Mouse (Mus musculus) hindbrain, embryonic 14.5 days (tissue): Measurements from ENCODE around the gene Nfic. TPM values are rescaled to one million over a fixed set of nuclear protein-coding genes. Genes with fewer than 3 reads are reported as not detected.
A peak's percentile ranks its signal among the peaks of the same experiment; 100 is the strongest.

Experiments
- ATAC-seq: fragments of 200-750 bp; cut with Nextera tagmentation; 2 replicates; pipeline ENCODE4 v1.8.0; 2017; ENCODE audit warnings: moderate number of reproducible peaks, mild to moderate bottlenecking, moderate TSS enrichment, moderate library complexity; ENCODE audit not compliant: low FRiP score
- DNase-seq: peaks from one replicate; pipeline ENCODE4 v3.0.0-alpha.2; 2015; ENCODE audit warnings: low spot score
- H3K27ac ChIP-seq: fragments of 300-500 bp; sonication (generic); 2 replicates; pipeline ENCODE4 v1.5.1; 2014; ENCODE audit warnings: mild to moderate bottlenecking, moderate library complexity
- H3K27me3 ChIP-seq: fragments of 300-500 bp; sonication (generic); 2 replicates; pipeline ENCODE4 v1.6.1; 2014; ENCODE audit warnings: mild to moderate bottlenecking, low read length, mixed read lengths; ENCODE audit not compliant: control insufficient read depth, insufficient read depth
- H3K36me3 ChIP-seq: fragments of 300-500 bp; sonication (generic); replicated peaks from 2 replicates; pipeline ENCODE4 v1.6.1; 2014; ENCODE audit not compliant: control insufficient read depth, insufficient read depth
- H3K4me1 ChIP-seq: fragments of 300-500 bp; sonication (generic); replicated peaks from 2 replicates; pipeline ENCODE4 v1.6.1; 2014; ENCODE audit warnings: antibody characterized with exemption, low read length, mixed read lengths; ENCODE audit not compliant: control insufficient read depth, insufficient read depth
- H3K4me2 ChIP-seq: fragments of 300-500 bp; sonication (generic); replicated peaks from 2 replicates; pipeline ENCODE4 v1.6.1; 2014; ENCODE audit warnings: mild to moderate bottlenecking, moderate library complexity
- H3K4me3 ChIP-seq: fragments of 300-500 bp; sonication (generic); replicated peaks from 2 replicates; pipeline ENCODE4 v1.5.1; 2014; ENCODE audit warnings: mild to moderate bottlenecking, low read length
- H3K9ac ChIP-seq: fragments of 300-500 bp; sonication (generic); 2 replicates; pipeline ENCODE4 v1.6.1; 2014
- H3K9me3 ChIP-seq: fragments of 300-500 bp; sonication (generic); 2 replicates; pipeline ENCODE4 v1.6.1; 2016; ENCODE audit warnings: low read length; ENCODE audit not compliant: control insufficient read depth
- WGBS: fragments of 180-500 bp; shearing (Covaris S2); extraction: QIAGEN DNeasy Blood & Tissue Kit; methylation state at CpG from one replicate; pipeline ENCODE4 v1.1.7; 2014; 5-methylcytosine and 5-hydroxymethylcytosine counted together
- polyA plus RNA-seq: library from polyadenylated mRNA; unstranded; fragments of >200 nt; fragmentation: Nextera tagmentation; extraction: Ambion mirVana; gene quantifications from 2 replicates; pipeline ENCODE4 v1.2.1, GENCODE M21; 2014

The Nfic gene
- polyA plus RNA-seq, 1 experiment from 2014 or later = 25.8 TPM

DNA sequence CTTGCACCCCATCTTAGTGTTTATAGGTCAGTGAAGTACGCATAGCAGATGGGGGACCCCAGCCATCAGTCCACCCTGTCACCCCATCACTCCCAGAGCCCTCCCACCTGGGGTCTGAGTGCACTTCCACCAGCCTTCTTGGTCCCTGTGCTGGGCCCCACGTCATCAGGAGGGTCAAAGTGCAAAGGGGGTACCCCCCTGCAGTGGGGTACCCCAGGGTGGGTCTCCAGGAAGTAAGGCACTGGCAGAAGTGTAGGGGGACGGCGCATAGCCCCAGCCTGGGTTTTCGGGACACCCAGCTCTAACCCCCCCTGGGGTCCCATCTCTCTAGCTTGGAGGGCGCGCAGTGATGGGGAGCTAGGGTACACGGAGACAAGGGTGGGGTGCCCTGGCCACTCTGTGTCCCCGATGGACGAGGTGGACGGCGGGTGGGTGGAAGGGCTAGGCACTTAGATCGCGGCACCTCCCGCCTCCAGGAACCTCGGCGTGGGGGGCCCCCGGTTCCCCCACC, 55.6 kb downstream of the Nfic start:
- DNase-seq (no peak), ATAC-seq (no peak)
- Histone ChIP-seq H3K4me2 (peak overlapping the region; percentile 27), H3K9ac (no peak overlapping the region), H3K4me3 (no peak overlapping the region), H3K27me3 (no peaks in the 10 kb centered on the region), H3K4me1 (peaks cover 29% of the 10 kb centered on the region), H3K36me3 (peaks cover 57% of the 10 kb centered on the region), H3K9me3 (no peaks in the 10 kb centered on the region), H3K27ac (no peak overlapping the region)
- WGBS = 70% methylated on average over 18 of the region's 18 CpGs

DNA sequence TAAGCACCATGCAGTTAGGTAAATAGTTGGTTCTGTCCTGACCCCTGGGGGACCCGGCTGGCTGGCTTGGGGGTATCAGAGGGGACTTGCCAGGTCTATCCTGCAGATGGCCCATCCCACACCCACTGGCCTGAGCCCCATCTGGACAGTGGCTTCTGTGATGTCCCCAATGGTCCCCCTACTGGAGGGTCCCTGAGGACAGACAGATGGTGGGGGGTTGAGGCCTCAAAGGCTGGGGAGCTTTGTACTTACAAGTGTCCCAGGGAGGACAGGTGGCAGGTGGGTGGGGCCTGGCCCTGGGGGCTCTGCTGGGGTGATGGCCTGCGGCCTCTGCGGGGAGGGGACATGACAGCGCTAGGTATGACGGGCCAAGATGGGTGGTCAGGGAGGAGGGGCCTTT, 56.1 kb downstream of the Nfic start:
- 64% methylated on average over 5 of the region's 5 CpGs for WGBS
- Histone ChIP-seq H3K27ac (no peak overlapping the region), H3K27me3 (no peaks in the 10 kb centered on the region), H3K4me3 (no peak overlapping the region), H3K36me3 (peaks cover 51% of the 10 kb centered on the region), H3K4me1 (peaks cover 29% of the 10 kb centered on the region), H3K9ac (no peak overlapping the region), H3K9me3 (no peaks in the 10 kb centered on the region), H3K4me2 (0 out of 2 replicates have a peak overlapping the region, but pooled peaks have one; percentile 27)
- DNase-seq = no peak
- no peak for ATAC-seq

DNA sequence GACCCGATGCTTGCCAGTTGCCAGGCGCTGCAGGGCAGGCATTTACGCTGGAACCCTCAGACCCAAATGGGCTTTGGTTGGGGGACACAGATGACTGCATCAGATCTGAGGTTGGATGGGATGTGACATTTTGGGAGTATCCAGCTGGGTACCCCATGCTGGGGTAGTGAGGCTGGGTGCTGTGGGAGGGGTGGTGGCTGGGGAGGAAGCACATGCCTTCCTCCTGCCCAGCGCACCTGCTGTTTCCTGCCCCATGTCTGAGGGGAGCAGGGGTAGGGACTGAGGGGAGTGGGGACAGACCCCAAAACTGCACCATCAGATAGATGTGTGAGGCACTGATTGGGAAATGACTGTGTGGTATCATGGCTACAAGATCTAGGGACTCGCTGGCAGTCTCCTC, 58.7 kb downstream of the Nfic start:
- 38% methylated on average over 5 of the region's 5 CpGs for WGBS
- Histone ChIP-seq H3K27me3 (no peaks in the 10 kb centered on the region), H3K9me3 (no peaks in the 10 kb centered on the region), H3K4me1 (peaks cover 10% of the 10 kb centered on the region), H3K4me3 (no peak overlapping the region), H3K36me3 (peaks cover 35% of the 10 kb centered on the region), H3K9ac (no peak overlapping the region), H3K4me2 (no peak overlapping the region), H3K27ac (no peak overlapping the region)
- DNase-seq = no peak
- no peak for ATAC-seq

DNA sequence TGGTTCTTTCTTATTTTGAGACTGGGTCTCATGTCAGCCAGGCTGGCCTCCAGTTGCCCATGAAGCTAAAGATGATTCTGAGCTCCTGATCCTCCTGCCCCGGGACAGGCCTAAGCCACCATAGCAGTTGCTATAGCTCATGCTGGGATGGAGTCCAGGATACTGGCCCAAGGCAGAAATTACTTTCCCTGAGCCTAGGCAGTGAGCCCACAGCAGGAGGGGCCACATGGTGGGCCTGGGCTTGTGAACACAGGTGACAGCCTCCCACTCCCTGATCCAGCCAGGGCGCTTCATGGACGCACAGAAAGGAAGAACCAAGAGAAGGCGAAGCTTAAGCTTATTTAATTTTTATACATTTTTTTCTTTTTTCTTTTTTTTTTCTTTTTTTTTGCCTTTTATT, 59.6 kb downstream of the Nfic start:
- Histone ChIP-seq H3K27ac (no peak overlapping the region), H3K9me3 (no peaks in the 10 kb centered on the region), H3K9ac (no peak overlapping the region), H3K27me3 (no peaks in the 10 kb centered on the region), H3K4me2 (no peak overlapping the region), H3K4me1 (peaks cover under 1% of the 10 kb centered on the region; the same call in 1 of the 2 replicates), H3K36me3 (peaks cover 35% of the 10 kb centered on the region), H3K4me3 (no peak overlapping the region)
- ATAC-seq (no peak), DNase-seq (no peak)
- WGBS = 67% methylated on average over 4 of the region's 4 CpGs

DNA sequence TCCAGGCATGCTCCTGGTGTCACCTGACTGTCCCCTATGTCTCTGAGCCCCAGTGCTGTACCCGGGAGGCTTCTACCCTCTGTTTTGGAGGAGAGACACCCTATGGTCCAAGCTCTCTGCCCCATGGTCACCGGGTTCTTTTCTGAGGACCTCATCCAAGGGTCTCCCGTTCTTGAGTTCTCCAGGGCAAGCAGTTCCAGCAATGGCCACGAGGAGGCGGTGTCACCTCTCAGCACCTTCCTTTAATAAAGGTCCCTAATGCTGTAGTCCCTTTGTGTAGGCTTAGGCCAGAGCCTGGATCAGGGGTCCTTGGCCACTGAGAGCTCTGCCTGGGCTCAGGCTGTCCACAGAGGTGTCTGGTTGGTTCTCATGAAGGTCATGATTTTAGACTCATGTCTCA, 60.3 kb downstream of the Nfic start:
- H3K36me3 ChIP-seq = peaks cover 28% of the 10 kb centered on the region
- no peak overlapping the region for H3K27ac ChIP-seq
- H3K27me3 ChIP-seq = no peaks in the 10 kb centered on the region
- DNase-seq = peak; percentile 73
- no peak overlapping the region for H3K4me3 ChIP-seq
- ATAC-seq = no peak
- H3K9ac ChIP-seq = no peak overlapping the region
- H3K4me2 ChIP-seq = no peak overlapping the region
- WGBS = 11% methylated on average over 5 of the region's 5 CpGs
- no peaks in the 10 kb centered on the region for H3K4me1 ChIP-seq
- H3K9me3 ChIP-seq = no peaks in the 10 kb centered on the region

DNA sequence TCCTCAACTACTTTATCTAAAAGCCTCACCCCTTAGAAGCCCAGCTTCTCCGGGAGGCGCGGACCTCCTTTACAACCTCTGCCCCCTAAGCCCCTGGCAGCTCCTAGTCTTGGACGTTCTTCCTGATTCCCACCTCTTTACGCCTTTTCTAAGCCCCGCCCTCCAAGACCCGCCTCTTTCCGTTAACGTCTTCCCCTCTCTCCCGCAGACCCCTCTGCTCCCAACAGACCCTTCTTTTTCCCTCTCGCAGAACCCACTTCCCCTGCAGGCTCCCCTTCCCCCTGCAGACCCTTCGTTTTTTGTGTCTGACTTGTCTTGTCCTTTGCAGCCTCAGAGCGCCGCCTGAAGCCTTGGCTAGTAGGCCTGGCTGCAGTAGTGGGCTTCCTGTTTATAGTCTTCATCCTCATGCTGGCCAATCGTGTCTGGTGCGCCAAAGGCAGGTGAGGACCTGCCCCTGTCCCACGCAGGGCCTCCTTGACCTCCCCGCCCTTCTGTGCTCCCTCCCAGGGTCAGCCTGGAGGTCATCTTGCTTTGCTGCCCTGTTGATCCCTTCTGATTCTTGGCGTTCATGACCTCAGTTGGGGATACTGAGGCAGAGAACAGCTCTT, 61.9 kb downstream of the Nfic start:
- Histone ChIP-seq H3K27ac (no peak overlapping the region), H3K36me3 (peaks cover 17% of the 10 kb centered on the region), H3K27me3 (no peaks in the 10 kb centered on the region), H3K9me3 (no peaks in the 10 kb centered on the region), H3K9ac (peak overlapping the region; percentile 12), H3K4me1 (no peaks in the 10 kb centered on the region), H3K4me3 (no peak overlapping the region), H3K4me2 (peak overlapping the region; percentile 24)
- ATAC-seq (no peak), DNase-seq (no peak)
- 8% methylated on average over 19 of the region's 19 CpGs for whole genome bisulfite sequencing

DNA sequence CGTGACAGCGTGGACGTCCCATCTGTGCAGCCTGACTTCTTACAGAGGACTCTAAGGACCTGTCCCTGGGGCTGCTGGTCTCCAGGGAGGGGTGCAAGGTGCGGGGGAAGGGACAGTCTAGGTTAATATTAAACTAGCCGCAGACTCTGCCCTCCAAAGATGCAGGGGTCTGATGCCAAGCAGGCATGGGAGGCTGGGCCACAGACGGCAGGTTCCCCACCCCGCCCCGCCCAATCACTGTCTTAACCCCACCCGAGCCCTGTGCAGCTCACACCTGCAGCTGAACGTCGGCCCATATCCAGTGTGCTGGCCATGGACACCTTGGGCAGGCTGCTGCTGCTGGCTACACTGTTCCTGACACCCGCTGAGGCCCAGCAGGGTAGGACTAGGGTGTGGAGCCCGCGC, 62.7 kb downstream of the Nfic start, which contains the start of gene Smim24:
Gene Smim24 (plus strand): TSS at position 271 of the 405 bp plus-strand sequence.
- Histone ChIP-seq H3K9me3 (no peaks in the 10 kb centered on the region), H3K4me1 (no peaks in the 10 kb centered on the region), H3K4me3 (no peak within 1 kb of the TSS), H3K27ac (no peak within 1 kb of the TSS), H3K9ac (peak within 1 kb of the TSS; percentile 12), H3K36me3 (peaks cover 24% of the 10 kb centered on the region), H3K4me2 (peak within 1 kb of the TSS; percentile 24), H3K27me3 (no peaks in the 10 kb centered on the region)
- ATAC-seq (no peak), DNase-seq (no peak)
- WGBS = 67% methylated on average over 14 of the region's 14 CpGs

DNA sequence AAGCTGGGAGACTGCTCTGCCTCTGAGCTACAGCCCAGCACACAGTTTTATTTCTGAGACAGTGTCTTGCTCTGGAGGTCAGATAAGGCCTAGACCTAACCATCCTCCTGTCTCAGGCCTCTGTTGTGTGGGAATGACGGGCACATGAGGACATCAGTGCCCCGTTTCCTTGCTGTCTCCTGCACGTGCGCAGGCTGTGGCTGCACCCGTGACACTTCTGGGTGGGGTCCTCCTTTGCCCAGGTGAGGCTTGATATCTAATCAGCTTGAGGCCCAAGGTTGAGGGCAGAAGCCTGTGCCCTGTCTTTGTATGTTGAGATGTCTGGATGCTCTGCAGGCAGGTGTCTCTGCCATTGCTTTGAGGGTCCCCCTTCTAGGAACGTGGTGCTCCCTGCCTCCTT, 63.2 kb downstream of the Nfic start:
- Histone ChIP-seq H3K4me3 (no peak overlapping the region), H3K27ac (no peak overlapping the region), H3K4me2 (no peak overlapping the region), H3K9ac (no peak overlapping the region), H3K27me3 (no peaks in the 10 kb centered on the region), H3K4me1 (no peaks in the 10 kb centered on the region), H3K36me3 (peaks cover 24% of the 10 kb centered on the region), H3K9me3 (no peaks in the 10 kb centered on the region)
- 88% methylated on average over 6 of the region's 6 CpGs for WGBS
- ATAC-seq (no peak), DNase-seq (no peak)

DNA sequence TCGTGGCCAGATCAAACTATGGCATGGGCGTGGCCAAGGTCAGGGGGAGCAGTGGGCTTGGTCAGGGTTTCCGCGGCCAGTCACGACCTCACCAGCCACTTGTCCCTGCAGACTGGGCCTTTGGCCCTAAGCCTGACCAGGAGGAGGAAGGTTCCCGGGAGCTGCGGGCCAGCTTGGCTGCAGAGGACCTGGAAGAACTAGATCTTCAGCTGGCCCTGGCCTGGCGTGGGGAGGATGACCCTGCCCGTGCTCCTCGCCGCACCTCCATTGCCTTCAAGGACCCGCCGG, 64.8 kb downstream of the Nfic start:
- no peaks in the 10 kb centered on the region for H3K27me3 ChIP-seq
- H3K9ac ChIP-seq = no peak overlapping the region
- DNase-seq (no peak), ATAC-seq (no peak)
- no peak overlapping the region for H3K27ac ChIP-seq
- no peak overlapping the region for H3K4me3 ChIP-seq
- 0 out of 2 replicates have a peak, but pooled peaks cover 2% of the 10 kb centered on the region for H3K4me1 ChIP-seq
- no peaks in the 10 kb centered on the region for H3K9me3 ChIP-seq
- WGBS = 94% methylated on average over 13 of the region's 13 CpGs
- peaks cover 35% of the 10 kb centered on the region for H3K36me3 ChIP-seq
- H3K4me2 ChIP-seq = no peak overlapping the region
